Mouse (Mus musculus) midbrain, embryonic 13.5 days (tissue): ENCODE results near the gene Ehmt1. TPM values are rescaled to one million over a fixed set of nuclear protein-coding genes. Genes with fewer than 3 reads are reported as not detected.

ENCODE experiments used
- ATAC-seq: fragments of 200-750 bp; cut with Nextera tagmentation; 2 replicates; pipeline ENCODE4 v1.8.0; 2017; ENCODE audit warnings: mild to moderate bottlenecking, moderate TSS enrichment, moderate library complexity
- H3K27ac ChIP-seq: fragments of 300-500 bp; sonication (generic); 2 replicates; pipeline ENCODE4 v1.5.1; 2015; ENCODE audit warnings: inconsistent platforms, mild to moderate bottlenecking, moderate library complexity
- H3K27me3 ChIP-seq: fragments of 300-500 bp; sonication (generic); 2 replicates; pipeline ENCODE4 v1.6.1; 2015; ENCODE audit warnings: mild to moderate bottlenecking, inconsistent platforms
- H3K36me3 ChIP-seq: fragments of 300-500 bp; sonication (generic); 2 replicates; pipeline ENCODE4 v1.6.1; 2015; ENCODE audit warnings: mild to moderate bottlenecking, inconsistent platforms
- H3K4me1 ChIP-seq: fragments of 300-500 bp; sonication (generic); replicated peaks from 2 replicates; pipeline ENCODE4 v1.6.1; 2015; ENCODE audit warnings: inconsistent platforms
- H3K4me2 ChIP-seq: fragments of 300-500 bp; sonication (generic); replicated peaks from 2 replicates; pipeline ENCODE4 v1.6.1; 2015; ENCODE audit warnings: moderate library complexity, mild to moderate bottlenecking, inconsistent platforms
- H3K4me3 ChIP-seq: fragments of 300-500 bp; sonication (generic); replicated peaks from 2 replicates; pipeline ENCODE4 v1.5.1; 2015; ENCODE audit warnings: mild to moderate bottlenecking, inconsistent platforms
- H3K9ac ChIP-seq: fragments of 300-500 bp; sonication (generic); replicated peaks from 2 replicates; pipeline ENCODE4 v1.6.1; 2015; ENCODE audit warnings: mild to moderate bottlenecking, inconsistent platforms
- H3K9me3 ChIP-seq: fragments of 300-500 bp; sonication (generic); 2 replicates; pipeline ENCODE4 v1.6.1; 2016; ENCODE audit warnings: mild to moderate bottlenecking, inconsistent platforms
- WGBS: fragments of 180-500 bp; shearing (Covaris S2); methylation state at CpG from one replicate; pipeline ENCODE4 v1.1.7; 2015; 5-methylcytosine and 5-hydroxymethylcytosine counted together
- polyA plus RNA-seq: library from polyadenylated mRNA; unstranded; fragments of >200 nt; fragmentation: Nextera tagmentation; extraction: Ambion mirVana; gene quantifications from 2 replicates; pipeline ENCODE4 v1.2.1, GENCODE M21; 2015

The Ehmt1 gene
- polyA plus RNA-seq, 1 experiment from 2014 or later: 139 TPM

DNA sequence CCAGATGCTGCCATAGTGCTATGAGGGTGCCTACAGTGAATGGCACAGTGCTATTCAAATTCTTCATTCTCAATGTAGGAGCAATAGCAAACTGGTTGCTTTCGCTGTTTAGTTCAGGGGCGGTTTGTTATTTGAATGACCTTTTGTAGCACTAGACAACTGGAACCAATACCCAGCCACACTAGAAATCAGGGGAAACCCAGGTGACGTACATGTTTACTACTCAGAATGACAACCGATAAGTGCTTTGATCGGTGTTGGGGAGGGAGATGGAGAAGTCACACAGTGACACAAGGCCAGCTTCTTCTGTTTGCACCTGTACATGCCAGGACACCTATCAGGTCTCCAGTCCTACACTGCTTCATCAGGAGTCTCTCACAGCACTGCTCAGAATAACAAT lies 10.2 kb upstream of the Ehmt1 start:
- Histone ChIP-seq H3K9ac (no peak overlapping the region; the same call in 1 of the 2 replicates), H3K4me3 (no peak overlapping the region), H3K36me3 (peaks cover 5% of the 10 kb centered on the region; the same call in 1 of the 2 replicates), H3K4me2 (no peak overlapping the region), H3K27ac (no peak overlapping the region), H3K9me3 (no peaks in the 10 kb centered on the region), H3K4me1 (peaks cover 9% of the 10 kb centered on the region), H3K27me3 (peaks cover 13% of the 10 kb centered on the region)
- WGBS: 91% methylated on average over 5 of the region's 5 CpGs
- ATAC-seq: no peak

DNA sequence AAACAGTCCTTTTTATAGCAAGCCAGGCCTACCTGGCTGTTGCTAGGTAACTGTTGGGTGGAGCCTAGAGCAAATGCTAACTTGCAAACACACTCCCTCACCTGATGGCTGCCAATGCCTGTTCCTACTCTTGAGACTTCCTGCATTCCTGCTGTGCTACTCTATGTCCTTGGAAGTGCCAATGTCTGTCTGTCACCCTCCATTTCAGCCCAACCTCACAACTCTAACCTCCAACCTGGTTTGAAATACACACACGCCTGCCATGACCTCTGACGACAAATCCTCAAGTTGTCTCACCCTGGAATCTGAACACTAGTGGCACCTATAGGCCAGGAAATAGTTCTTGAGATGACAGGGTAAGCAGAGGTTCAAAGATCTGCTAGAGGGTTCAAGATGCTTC lies 9.7 kb upstream of the Ehmt1 start:
- Histone ChIP-seq H3K9ac (no peak overlapping the region), H3K27ac (no peak overlapping the region), H3K4me3 (no peak overlapping the region), H3K36me3 (peaks cover 5% of the 10 kb centered on the region; the same call in 1 of the 2 replicates), H3K4me2 (no peak overlapping the region), H3K4me1 (peaks cover 4% of the 10 kb centered on the region; the same call in 1 of the 2 replicates), H3K9me3 (no peaks in the 10 kb centered on the region), H3K27me3 (peaks cover 8% of the 10 kb centered on the region)
- WGBS: 61% methylated on average over 2 of the region's 2 CpGs
- no peak for ATAC-seq

DNA sequence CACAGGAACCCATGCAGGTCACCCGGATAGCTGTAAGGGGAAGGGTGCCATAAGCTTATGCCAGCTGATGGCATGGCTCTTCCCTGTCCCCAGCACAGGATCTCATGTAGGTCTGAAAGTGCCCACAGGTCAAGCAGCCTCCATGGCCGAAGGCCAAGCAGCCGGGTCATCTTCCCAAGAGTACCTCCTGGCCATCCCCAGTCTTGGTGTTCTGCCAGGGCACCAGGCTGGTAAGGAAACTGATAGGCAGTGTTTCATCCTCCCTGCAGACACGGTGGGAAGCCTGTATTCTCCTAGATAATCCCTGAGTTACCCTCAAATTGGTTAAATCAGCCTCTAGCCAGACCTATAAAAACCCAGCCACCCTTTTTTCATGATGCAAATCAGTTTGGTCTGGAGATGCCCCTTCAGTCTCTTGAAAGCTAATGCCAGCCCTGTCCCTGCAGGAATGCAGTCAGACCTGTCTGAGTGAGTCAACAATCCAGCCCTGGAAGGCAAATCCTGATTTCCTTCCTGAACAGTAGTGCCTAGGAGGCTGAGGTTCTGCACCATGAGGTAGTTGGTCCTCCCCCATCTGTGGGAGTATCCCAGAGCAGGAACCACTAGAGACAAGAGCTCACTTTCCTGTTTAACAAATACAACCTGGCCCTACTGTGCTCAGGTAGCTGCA lies 8.5 kb upstream of the Ehmt1 start:
- Histone ChIP-seq H3K9ac (no peak overlapping the region), H3K27me3 (no peaks in the 10 kb centered on the region), H3K4me3 (no peak overlapping the region), H3K27ac (no peak overlapping the region), H3K9me3 (no peaks in the 10 kb centered on the region), H3K36me3 (peaks cover 5% of the 10 kb centered on the region; the same call in 1 of the 2 replicates), H3K4me1 (no peaks in the 10 kb centered on the region), H3K4me2 (no peak overlapping the region)
- ATAC-seq: no peak
- WGBS: 69% methylated on average over 4 of the region's 4 CpGs

DNA sequence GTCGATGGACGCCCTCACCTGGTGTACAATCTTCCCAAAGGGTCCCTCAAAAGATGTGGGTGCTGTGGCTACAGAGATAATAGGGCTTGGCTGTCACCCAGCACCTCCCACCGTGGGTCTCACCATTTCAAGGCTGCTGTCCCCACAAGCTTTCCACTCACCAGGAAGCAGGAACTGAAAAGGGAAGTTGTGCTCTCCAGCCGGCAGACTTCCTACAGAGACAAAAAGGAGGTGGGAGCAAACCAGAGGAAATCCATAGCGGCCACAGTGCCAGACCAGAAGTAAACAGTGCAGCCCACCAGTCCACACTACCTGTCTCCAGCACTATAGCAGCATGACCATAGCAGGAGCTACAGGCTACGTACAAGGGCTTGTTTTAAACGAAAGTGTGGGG lies 7.5 kb upstream of the Ehmt1 start:
- no peak overlapping the region for H3K4me3 ChIP-seq
- H3K9ac ChIP-seq: no peak overlapping the region
- H3K4me1 ChIP-seq: no peaks in the 10 kb centered on the region
- no peak overlapping the region for H3K4me2 ChIP-seq
- H3K36me3 ChIP-seq: peaks cover 5% of the 10 kb centered on the region; the same call in 1 of the 2 replicates
- H3K27me3 ChIP-seq: no peaks in the 10 kb centered on the region
- WGBS: 80% methylated on average over 7 of the region's 7 CpGs
- no peaks in the 10 kb centered on the region for H3K9me3 ChIP-seq
- ATAC-seq: no peak
- H3K27ac ChIP-seq: no peak overlapping the region

DNA sequence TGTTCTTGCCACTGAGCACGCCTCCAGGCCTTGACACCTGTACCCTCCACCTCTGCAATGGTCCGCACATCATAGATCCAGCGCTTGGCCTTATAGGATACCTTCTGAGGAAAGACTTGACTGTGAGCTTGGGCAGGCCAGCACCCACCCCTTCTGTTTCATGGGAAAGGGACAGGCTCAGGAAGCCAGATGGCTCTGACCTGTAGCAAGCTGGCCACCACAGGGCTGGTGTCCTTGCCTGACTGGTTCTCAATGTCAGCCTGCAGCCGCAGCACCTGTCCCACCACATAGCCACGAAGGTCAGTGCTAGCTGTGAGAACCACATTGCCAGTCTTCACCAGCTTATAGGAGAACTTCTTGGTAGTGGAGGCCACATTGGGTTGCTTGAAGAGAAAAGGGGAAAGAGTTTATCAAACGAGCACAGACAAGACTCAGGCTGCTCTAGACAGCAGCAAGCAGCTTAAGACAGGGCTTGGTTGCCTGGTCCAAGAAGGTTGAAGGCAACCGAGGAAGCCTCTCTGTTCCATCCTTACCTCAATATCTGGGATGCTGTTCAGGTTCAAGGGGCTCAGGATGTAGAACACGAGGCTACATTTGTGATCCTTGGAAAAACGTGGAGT lies 7.0 kb upstream of the Ehmt1 start:
- Histone ChIP-seq H3K4me3 (no peak overlapping the region), H3K4me1 (no peaks in the 10 kb centered on the region), H3K9me3 (no peaks in the 10 kb centered on the region), H3K4me2 (no peak overlapping the region), H3K27me3 (no peaks in the 10 kb centered on the region), H3K9ac (no peak overlapping the region), H3K27ac (no peak overlapping the region), H3K36me3 (peaks cover 5% of the 10 kb centered on the region; the same call in 1 of the 2 replicates)
- 85% methylated on average over 9 of the region's 9 CpGs for WGBS
- no peak; the same call in 1 of the 2 replicates for ATAC-seq

DNA sequence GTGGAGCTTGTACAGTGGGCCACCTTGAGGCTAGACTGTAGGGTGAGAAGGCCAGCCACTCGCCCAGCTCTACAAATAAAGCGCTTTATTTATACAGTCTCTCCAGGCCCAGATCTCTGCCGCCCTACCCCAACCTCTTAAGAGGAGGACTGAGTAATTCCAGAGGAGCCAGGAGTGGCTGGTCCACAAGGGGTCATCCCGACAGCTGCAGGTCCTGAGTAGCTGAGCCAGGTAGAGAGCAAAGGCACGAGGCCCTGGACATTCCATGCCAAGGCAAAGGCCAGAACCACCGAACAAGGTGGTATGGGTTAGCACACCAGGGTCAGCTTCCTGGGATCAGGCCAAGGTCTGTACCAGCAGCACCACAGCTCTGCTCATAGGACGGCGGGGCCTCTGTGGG lies 5.9 kb upstream of the Ehmt1 start:
- no peak overlapping the region for H3K4me3 ChIP-seq

DNA sequence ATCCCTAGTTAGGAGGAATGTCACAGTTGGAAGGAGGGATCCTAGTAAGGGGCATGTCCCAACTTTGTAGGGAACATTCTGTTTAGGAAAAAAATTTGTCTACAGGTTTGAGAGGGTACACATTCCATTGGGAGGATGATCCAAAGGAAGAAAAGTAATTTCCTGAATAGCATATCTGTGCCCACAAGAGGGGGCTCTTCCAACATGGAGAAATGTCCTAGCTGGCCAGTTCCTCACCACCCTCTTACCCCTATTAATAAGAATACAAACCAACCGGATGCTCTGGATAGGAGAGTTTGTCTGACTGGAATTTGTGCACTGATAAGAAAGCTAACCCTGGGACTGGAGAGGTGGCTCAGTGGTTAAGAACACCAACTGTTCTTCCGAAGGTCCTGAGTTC lies 4.1 kb upstream of the Ehmt1 start:
- Histone ChIP-seq H3K4me1 (no peaks in the 10 kb centered on the region), H3K9me3 (no peaks in the 10 kb centered on the region), H3K4me2 (no peak overlapping the region), H3K27me3 (no peaks in the 10 kb centered on the region), H3K4me3 (no peak overlapping the region), H3K9ac (no peak overlapping the region), H3K27ac (no peak overlapping the region), H3K36me3 (peaks cover 5% of the 10 kb centered on the region; the same call in 1 of the 2 replicates)
- no peak for ATAC-seq
- WGBS: 66% methylated on average over 2 of the region's 2 CpGs

More for the DNA sequence above, 5.9 kb upstream of the Ehmt1 start:
- Histone ChIP-seq H3K36me3 (peaks cover 5% of the 10 kb centered on the region; the same call in 1 of the 2 replicates), H3K9ac (no peak overlapping the region), H3K9me3 (no peaks in the 10 kb centered on the region), H3K4me2 (no peak overlapping the region), H3K27me3 (no peaks in the 10 kb centered on the region), H3K27ac (no peak overlapping the region), H3K4me1 (no peaks in the 10 kb centered on the region)
- ATAC-seq: no peak
- WGBS: 85% methylated on average over 8 of the region's 8 CpGs

DNA sequence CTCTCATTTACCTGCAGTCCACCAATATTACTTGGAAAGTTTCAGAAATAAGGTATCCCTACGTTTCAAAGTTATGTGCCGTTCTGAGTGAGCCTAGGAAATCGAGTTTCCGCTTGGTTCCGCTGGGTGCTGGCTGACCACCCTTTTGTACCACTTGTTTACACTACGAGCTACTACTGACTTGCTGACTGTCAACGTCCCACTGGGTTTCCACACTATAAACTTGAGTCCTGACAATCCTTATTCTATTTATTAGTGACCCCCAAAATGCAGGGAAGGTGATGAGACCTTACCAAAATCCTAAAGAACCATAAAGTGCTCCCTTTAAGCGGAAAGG lies 393 bp upstream of the Ehmt1 start:
- H3K27me3 ChIP-seq: no peaks in the 10 kb centered on the region
- 9% methylated on average over 8 of the region's 8 CpGs for WGBS
- peak overlapping the region; percentile 97 for H3K9ac ChIP-seq
- peak overlapping the region; percentile 89 for H3K4me3 ChIP-seq
- no peaks in the 10 kb centered on the region for H3K9me3 ChIP-seq
- ATAC-seq: peak; percentile 70
- H3K36me3 ChIP-seq: no peaks in the 10 kb centered on the region
- H3K4me2 ChIP-seq: peak overlapping the region; percentile 73
- H3K27ac ChIP-seq: peak overlapping the region; percentile 98
- H3K4me1 ChIP-seq: peaks cover 16% of the 10 kb centered on the region

DNA sequence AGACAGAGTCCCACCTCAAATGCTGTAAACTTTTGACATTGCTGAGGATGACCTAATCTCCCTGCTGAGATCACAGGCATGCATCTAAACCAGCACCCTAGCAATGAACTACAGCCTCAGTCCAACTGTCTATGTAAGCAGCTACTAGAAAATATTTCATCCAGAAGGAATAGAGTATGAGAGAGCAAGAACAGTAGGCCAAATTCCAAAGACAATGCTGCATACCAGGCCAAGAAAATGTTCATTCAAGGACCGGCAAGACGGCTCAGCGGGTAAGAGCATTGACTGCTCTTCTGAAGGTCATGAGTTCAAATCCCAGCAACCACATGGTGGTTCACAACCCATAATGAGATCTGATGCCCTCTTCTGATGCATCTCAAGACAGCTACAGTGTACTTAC lies 4.7 kb downstream of the Ehmt1 start:
- Histone ChIP-seq H3K9ac (no peak overlapping the region), H3K4me3 (no peak overlapping the region), H3K36me3 (peaks cover 7% of the 10 kb centered on the region; the same call in 1 of the 2 replicates), H3K27me3 (no peaks in the 10 kb centered on the region), H3K9me3 (no peaks in the 10 kb centered on the region), H3K4me2 (no peak overlapping the region), H3K4me1 (peaks cover 16% of the 10 kb centered on the region), H3K27ac (no peak overlapping the region)
- WGBS: 82% methylated on average over 3 of the region's 3 CpGs
- ATAC-seq: no peak

DNA sequence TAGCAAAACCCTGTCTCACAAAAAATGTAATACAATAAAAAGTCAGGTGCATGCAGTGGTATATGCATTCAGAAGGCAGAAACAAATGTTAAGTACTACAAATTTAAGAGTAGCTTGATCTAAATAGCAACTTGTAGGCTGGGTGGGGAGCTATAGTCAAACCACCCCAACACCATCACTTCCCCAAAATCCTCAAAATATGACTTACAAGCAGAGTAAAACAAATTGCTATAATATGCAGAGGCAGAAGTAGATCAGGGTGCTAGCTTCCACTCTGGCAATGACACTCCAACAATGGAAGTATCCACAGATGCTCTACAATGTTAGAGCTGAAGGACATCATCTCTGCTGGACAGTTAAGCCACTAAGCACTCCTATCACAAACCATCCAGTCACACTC lies 6.8 kb downstream of the Ehmt1 start:
- ATAC-seq: no peak

DNA sequence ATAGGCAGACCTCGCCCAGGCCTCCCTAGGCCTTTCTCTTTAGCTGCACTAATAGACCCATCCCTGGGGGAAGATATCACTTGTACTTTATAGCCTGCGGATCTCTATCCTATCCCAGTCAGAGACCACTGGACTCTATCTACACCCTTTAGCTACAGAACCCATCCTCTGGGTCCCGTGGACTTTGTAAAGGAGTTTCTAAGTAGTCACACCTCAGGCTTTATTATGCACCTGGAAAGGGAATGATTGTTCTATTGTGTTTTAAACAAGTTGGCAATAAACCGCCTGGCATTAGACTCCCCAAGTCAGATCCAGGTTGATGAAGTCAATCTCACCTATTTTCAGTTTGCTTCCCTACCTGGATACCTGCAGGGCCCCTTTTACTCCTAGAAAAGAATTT lies 7.2 kb downstream of the Ehmt1 start:
- Histone ChIP-seq H3K36me3 (peaks cover 7% of the 10 kb centered on the region; the same call in 1 of the 2 replicates), H3K4me1 (peaks cover 6% of the 10 kb centered on the region), H3K9ac (no peak overlapping the region), H3K27ac (no peak overlapping the region), H3K27me3 (no peaks in the 10 kb centered on the region), H3K4me2 (no peak overlapping the region), H3K4me3 (no peak overlapping the region), H3K9me3 (no peaks in the 10 kb centered on the region)
- no peak for ATAC-seq
- WGBS: 95% methylated on average over 4 of the region's 4 CpGs

More for the DNA sequence above, 6.8 kb downstream of the Ehmt1 start:
- H3K9ac ChIP-seq: no peak overlapping the region
- H3K4me1 ChIP-seq: peaks cover 10% of the 10 kb centered on the region
- no peaks in the 10 kb centered on the region for H3K9me3 ChIP-seq
- no peak overlapping the region for H3K4me3 ChIP-seq
- H3K36me3 ChIP-seq: peaks cover 7% of the 10 kb centered on the region; the same call in 1 of the 2 replicates
- no peak overlapping the region for H3K27ac ChIP-seq
- H3K27me3 ChIP-seq: no peaks in the 10 kb centered on the region
- H3K4me2 ChIP-seq: no peak overlapping the region

DNA sequence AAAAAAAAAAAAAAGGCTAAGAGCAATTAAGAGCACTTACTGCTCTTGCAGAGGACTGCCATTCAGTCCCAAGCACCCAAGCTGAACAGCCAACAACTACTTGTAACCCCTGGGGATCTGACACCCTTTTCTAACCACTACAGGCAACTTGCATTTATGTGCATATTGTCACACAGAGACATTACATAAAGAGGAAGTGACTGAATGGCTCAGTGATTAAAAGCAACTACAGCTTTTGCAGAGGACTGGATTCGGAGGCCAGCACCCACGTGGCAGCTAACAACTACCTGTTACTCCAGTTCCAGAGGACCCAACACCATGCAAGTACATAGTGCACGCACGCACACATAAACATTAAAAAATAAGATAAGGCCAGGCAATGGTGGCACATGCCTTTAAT lies 8.9 kb downstream of the Ehmt1 start:
- Histone ChIP-seq H3K36me3 (peaks cover 7% of the 10 kb centered on the region; the same call in 1 of the 2 replicates), H3K9me3 (no peaks in the 10 kb centered on the region), H3K27ac (no peak overlapping the region), H3K9ac (no peak overlapping the region), H3K4me3 (no peak overlapping the region), H3K4me1 (peaks cover 17% of the 10 kb centered on the region), H3K27me3 (no peaks in the 10 kb centered on the region), H3K4me2 (no peak overlapping the region)
- no peak for ATAC-seq
- WGBS: 97% methylated on average over 4 of the region's 4 CpGs
